Mouse (Mus musculus): ENCODE measurements around the gene Spata20.

Gene Spata20

DNA sequence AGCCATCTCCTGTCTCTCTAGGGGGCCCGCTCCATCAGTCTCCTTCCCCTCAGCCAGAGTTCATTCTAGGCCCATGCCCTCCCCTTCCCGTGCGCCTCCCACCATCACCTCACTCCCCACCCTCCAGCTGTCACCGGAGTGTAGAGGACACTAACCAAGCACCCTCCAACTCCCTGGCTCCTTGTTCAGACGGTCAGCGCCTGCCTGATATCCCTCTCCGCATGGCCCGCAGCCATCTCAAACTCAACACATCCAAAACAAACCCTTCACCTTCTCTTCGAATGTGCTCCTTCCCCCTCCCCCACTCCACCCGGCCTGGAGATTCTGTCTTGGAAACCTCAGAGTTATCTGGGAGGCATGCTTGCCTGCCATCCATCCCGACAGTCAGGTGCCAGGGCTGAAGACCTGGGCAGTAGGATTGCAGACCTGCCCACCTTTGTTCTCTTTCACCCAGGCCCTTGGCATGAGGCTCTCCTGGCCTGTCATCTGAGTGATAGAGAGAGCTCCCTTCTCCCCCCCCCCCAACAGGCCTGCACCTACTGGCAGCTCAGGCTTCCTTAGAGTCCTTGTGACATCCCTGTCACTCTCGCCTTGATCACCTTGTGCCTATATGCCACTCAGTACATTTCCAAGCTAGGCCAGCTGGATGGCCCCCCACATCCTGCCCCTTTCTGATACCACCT lies 34.7 kb downstream of the Spata20 start:
- DNase-seq (ENCODE audit: low spot score) = no peak

GRCm38 (mm10) chr11:94449886-94450285 lies 36.1 kb downstream of the Spata20 start:
- DNase-seq (ENCODE audit: low spot score) = no peak

GRCm38 (mm10) chr11:94449239-94449638 lies 36.7 kb downstream of the Spata20 start:
- no peak for DNase-seq (ENCODE audit: low spot score)

GRCm38 (mm10) chr11:94447017-94447416 lies 39.0 kb downstream of the Spata20 start:
- no peak for DNase-seq (ENCODE audit: low spot score)

DNA sequence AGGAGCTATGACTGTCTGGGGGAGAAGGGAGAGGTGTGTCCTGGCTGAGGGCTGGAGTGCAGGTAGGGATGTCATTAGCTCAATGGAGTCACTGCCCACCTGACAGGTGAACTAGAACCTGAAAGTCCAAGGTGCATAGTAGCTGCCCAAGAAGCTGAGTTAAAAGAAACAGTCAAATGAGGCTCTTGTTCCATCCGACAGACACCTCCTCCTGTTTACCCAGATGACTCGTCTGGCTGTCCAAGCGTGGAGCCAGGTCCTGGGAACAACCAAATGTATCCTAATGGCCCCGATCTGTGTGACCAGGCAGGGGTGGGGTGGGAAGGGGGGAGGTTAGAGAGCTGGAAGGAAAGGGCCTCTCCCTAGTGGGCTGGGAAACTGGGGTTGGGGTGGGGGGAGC lies 40.7 kb downstream of the Spata20 start:
- no peak for DNase-seq (ENCODE audit: low spot score)

- DNase-seq (ENCODE audit: low spot score) = peak; percentile 21
Measured at GRCm38 (mm10) chr11:94444829-94445228, 41.1 kb downstream of the Spata20 start.

DNA sequence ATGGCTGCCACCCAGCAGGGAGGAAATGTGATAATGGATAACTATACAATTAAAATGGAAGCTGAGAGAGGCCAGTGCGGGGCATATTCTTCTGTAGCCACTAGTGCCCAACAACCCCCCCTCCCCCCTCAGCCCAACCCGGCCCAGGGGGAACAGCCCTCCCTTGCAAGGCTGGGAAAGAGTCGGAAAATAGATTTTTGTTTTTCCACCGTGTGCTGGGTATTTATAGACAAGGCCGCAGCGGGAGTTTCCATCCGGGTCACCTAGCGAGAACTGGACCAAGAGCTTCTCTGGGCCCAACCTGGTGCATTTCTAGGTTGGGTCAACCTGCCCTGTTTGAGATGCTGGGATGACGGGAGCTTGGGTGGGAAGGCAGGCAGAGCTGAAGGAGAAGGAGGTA lies 44.2 kb downstream of the Spata20 start:
- no peak for DNase-seq (ENCODE audit: low spot score)

DNA sequence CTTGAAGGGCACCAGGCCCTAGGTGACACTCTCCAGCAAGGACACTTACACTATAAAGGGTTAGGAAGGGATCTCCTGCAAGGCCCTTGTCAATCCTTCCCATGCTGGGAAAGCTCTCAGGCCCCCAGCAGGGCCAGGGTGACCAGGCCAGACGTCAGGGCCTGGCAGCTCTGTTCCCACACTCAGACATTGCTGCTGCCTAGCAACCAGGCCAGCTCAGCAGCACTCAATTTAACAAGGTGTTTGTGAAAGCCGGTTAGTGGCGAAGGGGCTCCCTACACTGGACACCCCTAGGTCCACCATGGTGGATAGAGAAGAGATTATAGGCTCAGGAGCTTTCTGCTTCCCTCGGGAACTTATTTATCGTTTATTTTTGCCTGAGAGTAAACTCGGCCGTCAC lies 44.9 kb downstream of the Spata20 start:
- no peak for DNase-seq (ENCODE audit: low spot score)

- DNase-seq (ENCODE audit: low spot score) = no peak
Measured at GRCm38 (mm10) chr11:94440421-94440820, 45.6 kb downstream of the Spata20 start.

DNA sequence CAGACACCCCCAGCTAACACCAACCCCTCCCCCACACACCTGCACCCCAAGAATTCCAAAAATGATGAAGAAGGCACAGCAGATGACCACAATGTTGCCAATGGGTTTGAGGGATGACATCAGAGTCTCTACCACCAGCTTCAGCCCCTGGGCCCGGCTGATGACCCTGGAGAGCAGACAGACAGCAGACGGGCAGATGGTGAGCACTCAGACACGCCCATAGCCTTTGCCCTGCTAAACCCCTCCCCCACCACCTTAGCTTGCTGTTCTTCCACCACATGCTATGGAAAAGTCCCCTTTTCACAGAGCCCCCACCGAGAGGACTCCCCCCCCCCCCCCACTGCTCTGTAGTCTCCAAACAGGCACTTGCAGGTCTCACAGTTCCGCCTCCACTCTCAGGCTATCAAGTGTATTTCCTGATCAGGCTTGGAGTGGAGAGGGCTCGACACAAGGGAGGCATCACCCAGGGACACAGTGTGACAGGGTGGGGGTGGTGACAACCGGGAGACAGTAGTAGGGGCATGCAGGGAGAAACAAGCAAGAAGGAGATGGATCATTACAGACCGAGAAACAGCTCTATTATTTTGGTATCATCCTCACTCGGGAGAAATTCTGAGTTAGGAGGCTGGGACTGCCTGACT lies 56.8 kb downstream of the Spata20 start:
- no peak for DNase-seq (ENCODE audit: low spot score)
